ENCODE assay signal across 8 mouse cellular contexts in the genomic region with DNA sequence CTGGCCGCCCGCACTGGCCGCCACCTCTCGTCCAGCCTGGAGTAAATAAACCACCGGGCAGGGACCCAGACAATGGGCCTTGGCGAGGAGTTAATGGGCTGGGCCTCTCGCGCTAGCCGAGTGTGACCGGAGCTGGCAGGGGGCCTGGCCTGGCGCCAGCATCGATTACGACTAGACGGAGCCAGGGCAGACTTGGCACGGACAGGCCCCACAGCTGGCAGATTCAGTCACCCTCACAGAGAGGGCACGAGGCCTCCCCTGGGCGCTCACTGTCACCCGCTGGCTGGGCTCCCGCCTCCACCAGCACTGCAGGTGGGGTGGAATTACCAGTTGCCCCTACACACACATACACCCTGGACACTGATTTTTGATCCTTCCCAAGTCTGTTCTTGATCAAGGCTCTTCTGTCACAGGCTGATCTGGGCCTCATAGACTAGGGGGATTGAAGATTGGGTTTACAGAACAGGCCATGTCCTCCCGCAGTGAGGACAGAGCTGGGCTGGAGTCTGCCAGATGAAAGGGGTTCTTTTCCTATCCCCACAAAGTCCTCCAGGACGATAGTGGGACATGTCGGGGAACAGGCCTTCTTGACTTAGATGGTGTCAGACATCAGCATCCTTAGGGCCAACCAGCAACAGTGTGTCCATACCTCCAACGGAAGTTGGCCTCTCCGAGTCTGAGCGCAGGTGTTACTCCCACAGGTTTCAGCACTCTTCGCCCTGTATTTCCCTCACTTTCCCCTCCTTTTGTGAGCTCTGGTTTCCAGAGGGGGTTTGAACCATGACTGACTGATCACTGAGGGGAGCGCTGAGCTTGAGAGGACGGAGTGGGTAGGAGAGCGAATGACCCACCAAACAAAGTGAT. TPM values are rescaled to one million over a fixed set of nuclear protein-coding genes. Genes with fewer than 3 reads are reported as not detected.
DNase-seq lines count a peak whose midpoint lies in the region; ATAC-seq and TF ChIP-seq lines count a peak whose summit lies in the region.

No protein-coding gene starts in this region.

- peak overlapping the region; percentile 18; the same call in 1 of the 2 replicates for H3K4me2 ChIP-seq in embryonic facial prominence, embryonic 14.5 days (ENCODE audit: low read depth, low read length)
- H3K4me2 ChIP-seq in midbrain, embryonic 13.5 days (replicated peaks): peak overlapping the region; percentile 12
- peak overlapping the region; percentile 24 for H3K4me2 ChIP-seq in stomach, embryonic 16.5 days (ENCODE audit: low read depth, low read length)

- no peaks in the 10 kb centered on the region for H3K9me3 ChIP-seq in embryonic facial prominence, embryonic 14.5 days (ENCODE audit: control insufficient read depth, low read length)
- no peaks in the 10 kb centered on the region for H3K9me3 ChIP-seq in midbrain, embryonic 13.5 days
- H3K9me3 ChIP-seq in stomach, embryonic 16.5 days (replicated peaks; ENCODE audit: control insufficient read depth, low read length): no peaks in the 10 kb centered on the region

- peak overlapping the region; percentile 71 for H3K27ac ChIP-seq in embryonic facial prominence, embryonic 14.5 days (replicated peaks; ENCODE audit: low read depth, low read length)
- peak overlapping the region; percentile 17 for H3K27ac ChIP-seq in heart, adult 2 months
- peak overlapping the region; percentile 71 for H3K27ac ChIP-seq in midbrain, embryonic 13.5 days
- peak overlapping the region; percentile 57 for H3K27ac ChIP-seq in stomach, embryonic 16.5 days (ENCODE audit: low read length)

- no peaks in the 10 kb centered on the region for H3K79me2 ChIP-seq in heart, adult 2 months (replicated peaks; ENCODE audit: control insufficient read depth, insufficient read depth, low read length)

- peak; percentile 96 for DNase-seq in adrenal gland, postnatal 25 days
- DNase-seq in embryonic facial prominence, embryonic 14.5 days (ENCODE audit: low spot score): peak; percentile 93
- DNase-seq in heart, adult 2 months: peak; percentile 85 to 93
- peak; percentile 98 for DNase-seq in kidney, adult 18-20 months
- DNase-seq in left cerebral cortex, postnatal 10 days (ENCODE audit: extremely low spot score in 1 of 2, low spot score in 2 of 2): peak; percentile 83 to 93

- H3K4me1 ChIP-seq in embryonic facial prominence, embryonic 14.5 days (ENCODE audit: control insufficient read depth, insufficient read depth, low read length): peaks cover 23% of the 10 kb centered on the region
- H3K4me1 ChIP-seq in heart, adult 2 months (ENCODE audit: control insufficient read depth, insufficient read depth, low read length): peaks cover 8% of the 10 kb centered on the region
- H3K4me1 ChIP-seq in midbrain, embryonic 13.5 days (replicated peaks): peaks cover 20% of the 10 kb centered on the region
- H3K4me1 ChIP-seq in stomach, embryonic 16.5 days (ENCODE audit: control insufficient read depth, insufficient read depth, low read length): peaks cover 18% of the 10 kb centered on the region

- TF ChIP-seq POLR2A in heart, adult 2 months (IDR thresholded peaks at IDR 0.05; ENCODE audit: insufficient read depth, low read depth, low read length): no peak

- 0 out of 2 replicates have a peak, but pooled peaks have one; percentile 20 for TF ChIP-seq EP300 in heart, adult 2 months (IDR thresholded peaks at IDR 0.05; ENCODE audit: insufficient read depth, low read depth, low read length)

- 51% methylated on average over 22 of the region's 29 CpGs for WGBS in embryonic facial prominence, embryonic 14.5 days
- 59% methylated on average over 29 of the region's 29 CpGs for WGBS in heart, adult 2 months
- WGBS in midbrain, embryonic 13.5 days: 31% methylated on average over 29 of the region's 29 CpGs
- WGBS in stomach, embryonic 16.5 days: 45% methylated on average over 29 of the region's 29 CpGs

- no peaks in the 10 kb centered on the region for H3K27me3 ChIP-seq in embryonic facial prominence, embryonic 14.5 days (replicated peaks; ENCODE audit: control insufficient read depth, insufficient read depth, low read length)
- no peaks in the 10 kb centered on the region for H3K27me3 ChIP-seq in heart, adult 2 months (ENCODE audit: control insufficient read depth, insufficient read depth, low read length)
- H3K27me3 ChIP-seq in midbrain, embryonic 13.5 days: peaks cover 4% of the 10 kb centered on the region; the same call in 1 of the 2 replicates
- no peaks in the 10 kb centered on the region for H3K27me3 ChIP-seq in stomach, embryonic 16.5 days (ENCODE audit: control insufficient read depth, insufficient read depth, low read length)

- TF ChIP-seq CTCF in heart, adult 2 months (IDR thresholded peaks at IDR 0.05): no peak

- H3K4me3 ChIP-seq in embryonic facial prominence, embryonic 14.5 days (ENCODE audit: low read depth, low read length): no peak overlapping the region
- H3K4me3 ChIP-seq in heart, adult 2 months: no peak overlapping the region
- no peak overlapping the region for H3K4me3 ChIP-seq in midbrain, embryonic 13.5 days (replicated peaks)
- H3K4me3 ChIP-seq in stomach, embryonic 16.5 days (replicated peaks; ENCODE audit: low read length): no peak overlapping the region

- intact Hi-C loops in heart, adult 2 months (cut with DNase I): loop anchor here (2.0 kb wide), 2 partner anchors 20 to 30 kb away; no protein-coding TSS in a partner anchor
- intact Hi-C loops in left cerebral cortex, postnatal 10 days (cut with DNase I): no loop called here

- 0 out of 2 replicates have a peak overlapping the region, but pooled peaks have one; percentile 9 for H3K9ac ChIP-seq in embryonic facial prominence, embryonic 14.5 days (ENCODE audit: low read depth, low read length)
- no peak overlapping the region for H3K9ac ChIP-seq in heart, adult 2 months (ENCODE audit: low read depth, low read length)
- peak overlapping the region; percentile 28; the same call in 1 of the 2 replicates for H3K9ac ChIP-seq in midbrain, embryonic 13.5 days (replicated peaks)
- peak overlapping the region; percentile 46 for H3K9ac ChIP-seq in stomach, embryonic 16.5 days (ENCODE audit: low read length)

- no peaks in the 10 kb centered on the region for H3K36me3 ChIP-seq in embryonic facial prominence, embryonic 14.5 days (ENCODE audit: control insufficient read depth, insufficient read depth, low read length)
- no peaks in the 10 kb centered on the region for H3K36me3 ChIP-seq in heart, adult 2 months (ENCODE audit: control insufficient read depth, insufficient read depth, low read length)
- H3K36me3 ChIP-seq in midbrain, embryonic 13.5 days: no peaks in the 10 kb centered on the region
- no peaks in the 10 kb centered on the region for H3K36me3 ChIP-seq in stomach, embryonic 16.5 days (ENCODE audit: control insufficient read depth, insufficient read depth, low read length)

- peak; percentile 92 for ATAC-seq in embryonic facial prominence, embryonic 14.5 days (ENCODE audit: low read depth)
- peak; percentile 95 for ATAC-seq in midbrain, embryonic 13.5 days
- peak; percentile 90 for ATAC-seq in stomach, embryonic 16.5 days (ENCODE audit: insufficient read depth, low FRiP score)
- ATAC-seq in granulocyte monocyte progenitor cell, adult 5-6 weeks (replicated peaks; ENCODE audit: poor library complexity, severe bottlenecking): no peak

RNA-seq across cellular contexts. Expression of a gene that starts 31.2 kb away (rescaled TPM):
- total RNA-seq in adrenal gland, postnatal 25 days (2021): 206 and 213 TPM in 2 replicates
- polyA plus RNA-seq in embryonic facial prominence, embryonic 14.5 days (2014; fragmentation: Nextera tagmentation; extraction: Ambion mirVana): 237 and 260 TPM in 2 replicates
- 100 to 1,000 TPM; 116 to 129 TPM for total RNA-seq in heart, adult 2 months (2021)
- 64.9 and 112 TPM in 2 replicates for polyA plus RNA-seq in heart, adult 2 months (2012; rRNA removed)
- 100 to 1,000 TPM; 159 to 171 TPM for total RNA-seq in left cerebral cortex, postnatal 10 days (2021)
- 353 and 358 TPM in 2 replicates for polyA plus RNA-seq in midbrain, embryonic 13.5 days (2015; fragmentation: Nextera tagmentation; extraction: Ambion mirVana)
- 214 and 229 TPM in 2 replicates for polyA plus RNA-seq in stomach, embryonic 16.5 days (2015; fragmentation: Nextera tagmentation; extraction: Ambion mirVana)
- total RNA-seq in granulocyte monocyte progenitor cell, adult 5-6 weeks (2014; fragmentation: Nextera tagmentation): 221 and 248 TPM in 2 replicates
- 186 and 206 TPM in 2 replicates for total RNA-seq in granulocyte monocyte progenitor cell, adult 5-6 weeks (2017)

RNA-seq across cellular contexts. Expression of a gene that starts 38.8 kb away (rescaled TPM):
- 13.6 and 24.0 TPM in 2 replicates for total RNA-seq in adrenal gland, postnatal 25 days (2021)
- 5.6 and 7.6 TPM in 2 replicates for polyA plus RNA-seq in embryonic facial prominence, embryonic 14.5 days (2014; fragmentation: Nextera tagmentation; extraction: Ambion mirVana)
- 1 to 10 TPM; 5.5 to 7.0 TPM for total RNA-seq in heart, adult 2 months (2021)
- 2.9 and 5.7 TPM in 2 replicates for polyA plus RNA-seq in heart, adult 2 months (2012; rRNA removed)
- total RNA-seq in left cerebral cortex, postnatal 10 days (2021): 1 to 10 TPM; 4.0 to 5.2 TPM
- polyA plus RNA-seq in midbrain, embryonic 13.5 days (2015; fragmentation: Nextera tagmentation; extraction: Ambion mirVana): 4.0 and 4.7 TPM in 2 replicates
- polyA plus RNA-seq in stomach, embryonic 16.5 days (2015; fragmentation: Nextera tagmentation; extraction: Ambion mirVana): 4.2 and 4.4 TPM in 2 replicates
- 0.52 and 6.0 TPM in 2 replicates for total RNA-seq in granulocyte monocyte progenitor cell, adult 5-6 weeks (2014; fragmentation: Nextera tagmentation)
- 0.21 and 0.60 TPM in 2 replicates for total RNA-seq in granulocyte monocyte progenitor cell, adult 5-6 weeks (2017)

Comparison
In these comparisons a context has a peak if more than half of its experiments do, and no peak if none do; other contexts are left out.
1. H3K27ac ChIP-seq: peak in every context shown above with its lines; median percentile 71 in embryonic facial prominence, embryonic 14.5 days; 71 in midbrain, embryonic 13.5 days; 57 in stomach, embryonic 16.5 days; 17 in heart, adult 2 months.